Mouse (Mus musculus): ENCODE data around the gene Mmp19.
"Not testable (repeated sequence)": the region's sequence is repeated elsewhere in the genome, so short reads cannot be mapped to it uniquely, and the experiment has no call there.

The Mmp19 gene

GRCm38 (mm10) chr10:128802956-128803355 lies 12.2 kb downstream of the Mmp19 start:
- DNase-seq, result no peak

GRCm38 (mm10) chr10:128803361-128803760 lies 12.7 kb downstream of the Mmp19 start:
- DNase-seq, result no peak

GRCm38 (mm10) chr10:128803771-128804270 lies 13.1 kb downstream of the Mmp19 start, which contains the start of gene Dnajc14:
TSS of gene Dnajc14 (plus strand) at chr10:128804062.
- DNase-seq, result peak; percentile 67

- DNase-seq, result peak; percentile 79
These were observed 13.8 kb downstream of the Mmp19 start, which contains the start of gene Tmem198b for GRCm38 (mm10) chr10:128804271-128805091. TSS of gene Tmem198b (minus strand) at chr10:128804370.

GRCm38 (mm10) chr10:128805092-128806000 lies 14.6 kb downstream of the Mmp19 start:
- DNase-seq, result peak; percentile 97

- DNase-seq, result no peak
These were observed 15.4 kb downstream of the Mmp19 start for GRCm38 (mm10) chr10:128806086-128806485.

GRCm38 (mm10) chr10:128807018-128807417 lies 16.3 kb downstream of the Mmp19 start:
- DNase-seq, result no peak

GRCm38 (mm10) chr10:128817033-128817432 lies 26.3 kb downstream of the Mmp19 start, which contains the start of gene Sarnp:
TSS of gene Sarnp (plus strand) at chr10:128817333.
- DNase-seq, result no peak

- DNase-seq, result no peak
These were observed 29.5 kb downstream of the Mmp19 start for GRCm38 (mm10) chr10:128820217-128820616.

GRCm38 (mm10) chr10:128821358-128822056 lies 30.8 kb downstream of the Mmp19 start, which contains the start of gene Ormdl2:
TSS of gene Ormdl2 (minus strand) at chr10:128821645.
- DNase-seq, result peak; percentile 99

- DNase-seq, result no peak
These were observed 31.4 kb downstream of the Mmp19 start for GRCm38 (mm10) chr10:128822135-128822534.

GRCm38 (mm10) chr10:128823087-128823486 lies 32.4 kb downstream of the Mmp19 start:
- not testable (repeated sequence) for DNase-seq

GRCm38 (mm10) chr10:128823821-128824220 lies 33.1 kb downstream of the Mmp19 start:
- no peak for DNase-seq

- no peak for DNase-seq
These were observed 46.7 kb downstream of the Mmp19 start for GRCm38 (mm10) chr10:128837400-128837799.

- no peak for DNase-seq
These were observed 48.7 kb downstream of the Mmp19 start for GRCm38 (mm10) chr10:128839434-128839833.

GRCm38 (mm10) chr10:128840612-128841011 lies 49.9 kb downstream of the Mmp19 start:
- DNase-seq, result no peak

GRCm38 (mm10) chr10:128843260-128843659 lies 52.5 kb downstream of the Mmp19 start:
- no peak for DNase-seq

GRCm38 (mm10) chr10:128845516-128845915 lies 54.8 kb downstream of the Mmp19 start:
- DNase-seq, result peak; percentile 38

- no peak for DNase-seq
These were observed 56.0 kb downstream of the Mmp19 start for GRCm38 (mm10) chr10:128846664-128847063.

GRCm38 (mm10) chr10:128848426-128848825 lies 57.7 kb downstream of the Mmp19 start:
- DNase-seq, result peak; percentile 8

- DNase-seq, result no peak
These were observed 59.6 kb downstream of the Mmp19 start for GRCm38 (mm10) chr10:128850339-128850738.
